Mouse (Mus musculus) olfactory bulb, adult 2 months (tissue): ENCODE results near the gene Ccdc173.
"Not testable (repeated sequence)": the region's sequence is repeated elsewhere in the genome, so short reads cannot be mapped to it uniquely, and the experiment has no call there.

Experiments
- CTCF ChIP-seq: fragments of 200-500 bp; IDR thresholded peaks from 2 replicates; pipeline ENCODE4 v1.5.1; 2012; ENCODE audit warnings: low read depth, mild to moderate bottlenecking, low read length, moderate library complexity; ENCODE audit not compliant: insufficient read depth
- POLR2A ChIP-seq: fragments of 200-500 bp; IDR thresholded peaks from 2 replicates; pipeline ENCODE4 v1.6.1; 2012; ENCODE audit warnings: mild to moderate bottlenecking, low read depth, low read length, moderate library complexity; ENCODE audit not compliant: insufficient read depth

- not testable (repeated sequence) for TF ChIP-seq CTCF, POLR2A
Observed at GRCm38 (mm10) chr2:69811349-69811748, 22.0 kb upstream of the Ccdc173 start.
